Mouse (Mus musculus): ENCODE measurements around the gene H2-Eb1.
A peak's percentile ranks its signal among the peaks of the same experiment; 100 is the strongest.

GRCm38 (mm10) chr17:34349429-34349828 lies 43.8 kb downstream of the H2-Eb1 start:
- no peak for TF ChIP-seq POLR2A (IDR thresholded peaks at IDR 0.05; ENCODE audit: low read depth, low read length)
- peak; percentile 53; the same call in 1 of the 2 replicates for TF ChIP-seq CTCF (IDR thresholded peaks at IDR 0.05; ENCODE audit: extremely low read depth, insufficient read length, insufficient replicate concordance, low read depth, low read length)
